Mouse (Mus musculus) heart, postnatal 0 days (tissue): Measurements from ENCODE around the gene Wnt4.

Experiments
- CTCF ChIP-seq: IDR thresholded peaks from 2 replicates; pipeline ENCODE4 v1.5.1; 2016; ENCODE audit warnings: antibody characterized with exemption, control low read depth, low read depth
- EP300 ChIP-seq: IDR thresholded peaks from 2 replicates; pipeline ENCODE4 v1.6.1; 2016; ENCODE audit warnings: antibody characterized with exemption, low read depth

DNA sequence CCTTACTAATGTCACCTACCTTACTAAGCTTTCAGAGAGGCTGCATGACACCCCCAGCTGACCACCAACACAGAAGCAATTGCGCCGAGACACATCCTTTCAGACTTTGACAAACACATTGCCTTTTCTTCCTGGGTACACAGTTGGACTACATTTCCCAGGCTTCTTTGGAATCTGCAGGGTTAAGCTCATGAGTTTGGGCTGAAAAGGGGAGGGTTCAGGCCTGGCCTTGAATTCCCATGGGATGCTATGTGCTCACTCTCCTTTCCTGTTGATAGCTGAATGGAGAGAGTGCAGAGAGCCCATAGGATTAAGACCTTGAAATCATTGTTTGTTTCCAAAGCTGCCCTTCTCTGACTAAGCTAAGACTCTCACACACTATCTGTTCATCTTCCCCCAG, 42.8 kb upstream of the Wnt4 start:
- TF ChIP-seq CTCF (no peak), EP300 (no peak)
